Mouse (Mus musculus): Measurements from ENCODE around the gene Dusp2. TPM values are rescaled to one million over a fixed set of nuclear protein-coding genes. Genes with fewer than 3 reads are reported as not detected.

Dusp2 gene
- total RNA-seq, 2 experiments from 2014 or later = 8.6 to 10.1 TPM

- peak; percentile 36 for ATAC-seq (ENCODE audit: poor library complexity, severe bottlenecking)
Observed at GRCm38 (mm10) chr2:127322671-127323285, 13.2 kb upstream of the Dusp2 start.

DNA sequence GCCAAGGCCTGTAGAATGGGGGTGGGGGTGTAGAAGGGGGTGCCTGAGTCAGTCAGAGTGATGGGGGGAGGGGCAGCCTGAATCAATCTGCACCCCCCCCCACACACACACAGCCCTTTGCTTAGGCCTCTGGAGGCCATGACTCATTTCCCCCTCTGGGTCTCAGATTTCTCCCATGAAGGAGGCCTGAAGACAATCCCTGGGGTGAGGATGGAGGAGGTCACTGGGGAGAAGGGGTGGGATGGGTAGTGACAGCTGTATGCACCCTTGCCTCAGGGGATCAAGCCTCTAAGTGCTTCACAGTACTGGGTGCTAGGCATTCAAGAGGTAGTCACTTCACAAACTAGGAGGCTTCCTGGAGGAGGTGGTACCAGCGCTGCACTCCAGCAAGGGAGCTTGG lies 12.3 kb upstream of the Dusp2 start:
- no peak for ATAC-seq (ENCODE audit: poor library complexity, severe bottlenecking)

GRCm38 (mm10) chr2:127324456-127324855 lies 11.5 kb upstream of the Dusp2 start:
- ATAC-seq (ENCODE audit: poor library complexity, severe bottlenecking) = no peak

DNA sequence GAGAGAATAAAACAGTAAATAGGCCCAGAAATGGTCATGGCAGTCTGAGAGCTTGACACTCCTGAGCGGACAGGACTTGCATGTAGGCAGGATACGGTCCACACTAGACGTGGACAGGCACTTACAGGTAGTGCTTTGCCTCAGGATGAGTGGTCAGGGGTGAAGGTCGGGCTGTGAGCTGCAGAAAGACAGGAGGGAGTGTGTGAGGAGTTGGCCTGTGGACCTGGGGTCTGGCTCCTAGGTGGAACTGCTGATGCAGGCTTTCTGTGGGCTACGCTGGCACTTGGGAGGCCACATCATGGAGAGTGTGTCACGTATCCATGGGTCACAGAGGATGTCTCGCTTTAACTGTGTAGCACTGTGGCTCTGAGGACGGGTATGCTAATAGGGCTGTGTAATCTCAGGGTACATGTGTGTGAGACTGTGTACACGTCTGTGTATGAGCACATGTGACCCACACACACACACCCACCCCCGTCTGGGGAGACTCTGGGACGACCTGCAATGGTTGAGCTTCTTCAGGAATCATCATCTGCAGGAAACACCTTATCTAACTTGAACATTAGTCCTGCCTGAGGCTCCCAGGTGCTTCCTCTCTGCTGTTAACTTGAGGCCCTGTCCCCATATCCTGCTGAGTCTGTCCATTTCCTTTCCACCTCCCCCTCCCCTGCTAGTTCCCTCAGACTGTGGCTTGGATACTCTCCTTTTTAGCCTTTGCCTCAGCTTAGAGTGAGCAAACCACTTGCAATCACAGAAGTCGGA lies 7.7 kb upstream of the Dusp2 start:
- ATAC-seq (ENCODE audit: poor library complexity, severe bottlenecking) = peak; percentile 67

- no peak for ATAC-seq (ENCODE audit: poor library complexity, severe bottlenecking)
Observed at GRCm38 (mm10) chr2:127332807-127333570, 3.0 kb upstream of the Dusp2 start.

- no peak for ATAC-seq (ENCODE audit: poor library complexity, severe bottlenecking)
Observed at GRCm38 (mm10) chr2:127333945-127334603, 1.9 kb upstream of the Dusp2 start.

- ATAC-seq (ENCODE audit: poor library complexity, severe bottlenecking) = peak; percentile 36
Observed at GRCm38 (mm10) chr2:127335078-127335541, 849 bp upstream of the Dusp2 start.

- ATAC-seq (ENCODE audit: poor library complexity, severe bottlenecking) = no peak
Observed at GRCm38 (mm10) chr2:127336497-127336832, 506 bp downstream of the Dusp2 start.

- ATAC-seq (ENCODE audit: poor library complexity, severe bottlenecking) = no peak
Observed at GRCm38 (mm10) chr2:127336885-127337284, 926 bp downstream of the Dusp2 start.

- no peak for ATAC-seq (ENCODE audit: poor library complexity, severe bottlenecking)
Observed at GRCm38 (mm10) chr2:127337531-127337930, 1.6 kb downstream of the Dusp2 start.

DNA sequence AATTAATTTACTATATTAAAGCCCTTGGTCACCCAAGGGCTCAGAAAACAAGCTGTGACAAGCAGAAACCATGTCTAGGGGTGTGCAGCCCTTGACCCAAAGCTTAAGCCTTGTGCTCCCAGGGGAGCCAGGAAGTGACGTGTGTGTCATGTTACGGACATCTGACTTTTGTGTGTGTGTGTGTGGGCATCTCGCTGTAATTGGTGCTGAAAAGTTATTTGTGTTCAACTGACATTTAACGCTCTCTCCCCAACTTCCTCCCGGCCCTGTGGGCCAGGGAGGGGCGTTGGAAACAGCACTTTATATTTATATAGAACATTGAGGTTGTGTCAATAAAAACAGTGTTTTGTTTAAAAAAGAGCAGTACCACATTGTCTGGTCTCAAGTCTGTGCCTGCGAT lies 2.1 kb downstream of the Dusp2 start:
- no peak for ATAC-seq (ENCODE audit: poor library complexity, severe bottlenecking)

DNA sequence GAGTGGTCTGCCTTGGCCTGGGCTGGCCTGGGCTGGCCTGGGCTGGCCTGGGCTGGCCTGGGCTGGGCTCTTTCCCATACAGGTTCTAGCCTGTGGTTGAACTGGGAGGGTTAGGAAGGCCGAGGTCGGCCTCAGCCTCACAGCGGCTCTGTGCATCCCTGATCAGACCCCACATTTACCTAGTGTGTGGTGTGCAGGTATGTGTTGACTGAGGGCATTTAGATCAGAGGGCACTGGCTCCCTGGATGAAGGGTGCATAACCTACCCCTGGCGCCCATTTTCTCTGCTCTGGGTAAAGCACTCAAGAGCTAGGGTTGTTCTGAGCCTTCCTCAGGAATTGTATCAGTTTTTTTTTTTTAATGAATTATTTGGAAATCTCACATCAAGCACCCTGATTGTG lies 2.5 kb downstream of the Dusp2 start, which contains the start of gene Astl:
Gene Astl, plus strand, starts transcription at position 224 of the 400 bp plus-strand sequence.
- no peak for ATAC-seq (ENCODE audit: poor library complexity, severe bottlenecking)

DNA sequence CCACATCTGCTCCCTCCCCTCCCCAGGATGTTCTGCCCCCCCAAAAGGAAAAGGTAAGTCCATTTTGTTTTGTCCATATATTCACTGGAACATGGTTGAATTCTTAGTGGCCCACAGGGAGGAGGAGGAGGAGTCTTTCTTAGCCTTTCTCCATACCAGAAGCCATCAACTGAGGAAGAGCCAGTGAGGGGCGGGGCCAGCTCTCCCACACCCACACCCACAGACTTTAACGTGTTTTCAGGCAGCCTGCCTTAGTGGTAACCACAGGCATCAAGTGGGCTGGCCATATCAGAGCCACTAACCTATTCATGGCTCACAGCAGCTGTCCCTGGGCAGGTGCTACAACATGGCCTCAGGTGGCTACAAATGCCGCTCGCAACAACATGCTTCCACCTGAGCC lies 2.9 kb downstream of the Dusp2 start:
- ATAC-seq (ENCODE audit: poor library complexity, severe bottlenecking) = peak; percentile 25

DNA sequence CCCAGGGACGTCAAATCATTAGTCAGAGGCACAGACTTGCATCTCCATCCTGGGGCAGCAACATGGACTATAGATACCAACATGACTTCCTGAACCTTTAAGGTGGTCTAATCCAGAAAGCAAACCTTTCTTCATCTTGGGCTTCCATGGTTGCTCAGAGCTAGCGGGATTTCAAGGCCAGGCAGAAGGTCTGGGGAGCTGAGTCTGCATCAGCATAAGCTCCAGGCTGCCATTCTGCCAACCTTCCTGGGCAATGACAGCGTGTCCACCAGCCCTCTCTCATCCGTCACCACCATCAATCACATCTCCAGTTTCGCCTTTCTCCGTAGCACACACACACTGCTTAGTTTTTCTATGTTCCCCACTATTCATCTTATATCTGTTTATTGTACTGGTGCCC lies 3.3 kb downstream of the Dusp2 start:
- no peak for ATAC-seq (ENCODE audit: poor library complexity, severe bottlenecking)

DNA sequence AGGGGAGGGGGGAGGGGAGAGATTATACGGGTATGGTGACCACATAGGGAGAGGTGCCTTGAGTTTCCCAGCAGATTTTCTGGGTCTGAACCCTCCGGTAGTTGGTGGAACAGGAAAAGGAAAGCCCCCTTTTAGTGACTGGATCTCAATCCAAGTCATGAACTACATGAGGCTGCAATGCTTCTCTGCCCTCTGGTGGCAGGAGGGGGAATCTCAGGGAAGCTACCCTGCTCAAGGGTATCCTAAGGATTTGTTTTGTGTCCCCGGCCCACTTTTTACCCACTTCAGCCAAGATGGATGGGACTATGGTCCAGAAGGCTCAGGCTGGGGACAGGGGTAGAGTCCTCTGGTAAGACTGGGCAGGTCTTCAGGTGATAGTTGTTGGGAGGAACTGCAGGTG lies 5.2 kb downstream of the Dusp2 start:
- ATAC-seq (ENCODE audit: poor library complexity, severe bottlenecking) = peak; percentile 44

- ATAC-seq (ENCODE audit: poor library complexity, severe bottlenecking) = no peak
Observed at GRCm38 (mm10) chr2:127346334-127346733, 10.4 kb downstream of the Dusp2 start.

- no peak for ATAC-seq (ENCODE audit: poor library complexity, severe bottlenecking)
Observed at GRCm38 (mm10) chr2:127347147-127347985, 11.4 kb downstream of the Dusp2 start.

DNA sequence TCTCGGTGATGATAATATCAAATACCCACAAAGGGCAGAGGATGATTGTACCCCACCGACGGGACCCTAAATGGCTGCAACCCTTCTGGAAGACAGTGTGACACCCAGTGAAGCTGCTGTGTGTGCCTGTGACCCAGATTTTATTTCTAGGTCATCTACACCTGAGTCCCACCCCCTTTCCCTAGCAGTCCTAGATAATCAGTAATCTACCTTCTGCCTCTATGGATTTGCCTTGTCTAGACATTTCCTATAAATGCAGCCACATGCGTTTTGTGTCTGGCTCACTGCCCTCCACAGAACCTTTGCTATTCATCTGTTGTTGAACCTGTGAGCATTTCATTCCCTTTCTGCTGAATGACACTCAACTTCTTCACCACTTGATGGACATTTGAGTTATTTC lies 17.9 kb downstream of the Dusp2 start:
- ATAC-seq (ENCODE audit: poor library complexity, severe bottlenecking) = no peak

GRCm38 (mm10) chr2:127362459-127363281 lies 26.7 kb downstream of the Dusp2 start, which contains the start of gene Adra2b:
Adra2b (plus strand) TSS chr2:127363208.
- peak; percentile 87 for ATAC-seq (ENCODE audit: poor library complexity, severe bottlenecking)

Measured in megakaryocyte, adult 5-6 weeks (primary cell).